Mouse (Mus musculus) spleen, postnatal 36 days (tissue): ENCODE data around the gene Tmem260.
"Not testable (repeated sequence)": the region's sequence is repeated elsewhere in the genome, so short reads cannot be mapped to it uniquely, and the experiment has no call there.

Experiments used
- DNase-seq, 2 experiments: peaks; one replicate each; pipeline ENCODE4 v3.0.0; 2022; ENCODE audit warnings: low spot score in 2 of 2, mixed read lengths in 1 of 2

Tmem260 gene

DNA sequence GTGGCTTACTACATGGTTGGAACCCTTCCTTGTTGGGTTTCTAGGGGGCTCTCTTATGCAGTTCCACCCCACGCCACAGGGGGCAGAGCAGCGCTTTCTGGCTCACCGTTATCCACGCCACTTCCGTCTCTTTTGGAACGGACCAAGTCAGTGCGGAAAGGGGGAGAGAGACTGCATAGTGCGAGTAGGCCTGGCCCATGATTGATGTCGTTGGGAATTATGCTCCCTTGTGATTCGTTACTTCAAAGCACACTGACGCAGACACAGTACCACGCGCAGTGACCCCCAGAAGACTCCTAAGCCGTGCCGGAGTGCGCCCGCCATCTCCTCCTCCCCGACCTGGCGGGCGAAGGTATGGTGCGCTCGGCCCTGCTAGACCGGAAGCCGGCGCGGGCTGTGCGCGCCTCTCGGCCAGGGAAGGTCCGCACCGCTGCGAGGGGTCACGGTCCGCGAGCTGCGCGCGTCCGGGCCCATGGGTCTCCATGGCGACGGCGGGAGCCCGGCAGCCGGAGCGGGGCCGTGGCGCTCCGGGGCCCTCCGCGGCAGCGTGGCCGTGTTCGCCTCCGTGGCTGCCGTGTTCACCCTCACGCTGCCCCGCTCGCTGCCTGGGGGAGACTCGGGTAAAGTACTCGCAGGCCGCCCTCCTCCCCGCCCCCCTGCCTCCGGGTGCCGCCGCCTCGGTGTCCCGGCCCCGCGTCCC, at the start of gene Tmem260:
Gene Tmem260, plus strand, starts transcription at position 141 of the 700 bp plus-strand sequence.
- DNase-seq, result peak; percentile 89 to 90

DNA sequence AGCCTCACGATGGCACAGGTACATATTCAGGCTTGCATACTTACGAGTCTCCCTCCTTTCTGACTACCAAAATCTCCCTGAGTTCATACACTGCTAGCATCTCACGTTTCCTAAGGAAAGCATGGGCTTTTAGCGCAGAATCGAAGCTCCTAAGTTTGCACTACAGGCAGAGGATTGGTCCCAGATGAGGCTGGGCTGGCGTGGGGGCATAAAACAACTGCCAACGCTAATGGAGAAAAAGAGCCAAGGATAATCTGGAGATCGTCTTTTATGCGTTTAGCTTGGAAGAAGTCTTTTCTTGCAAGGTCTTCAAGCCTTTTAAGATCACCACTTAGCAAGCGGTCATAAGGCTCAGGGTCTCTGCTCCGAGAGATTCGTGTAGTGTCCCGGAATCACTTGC, 39.8 kb upstream of the Tmem260 start:
- no peak for DNase-seq

DNA sequence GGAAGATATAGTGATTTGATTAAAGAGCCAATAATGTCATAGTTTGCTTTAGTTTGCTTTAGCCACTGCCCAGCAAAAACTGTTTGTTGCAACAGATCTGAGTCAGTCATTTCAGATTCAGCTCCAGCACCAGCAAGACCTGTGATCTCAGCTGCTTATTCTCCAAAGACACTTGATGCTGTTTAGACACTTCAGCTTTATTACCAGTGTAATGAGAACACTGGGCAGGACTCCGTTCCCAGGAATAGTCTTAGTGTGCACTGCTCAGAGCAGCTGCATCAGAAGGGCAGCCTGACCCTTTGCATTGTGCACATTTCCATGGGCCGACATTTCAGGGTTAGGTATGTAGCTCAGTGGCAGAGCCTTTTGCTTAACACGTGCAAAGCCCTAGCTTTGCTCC, 28.9 kb upstream of the Tmem260 start:
- no peak for DNase-seq

DNA sequence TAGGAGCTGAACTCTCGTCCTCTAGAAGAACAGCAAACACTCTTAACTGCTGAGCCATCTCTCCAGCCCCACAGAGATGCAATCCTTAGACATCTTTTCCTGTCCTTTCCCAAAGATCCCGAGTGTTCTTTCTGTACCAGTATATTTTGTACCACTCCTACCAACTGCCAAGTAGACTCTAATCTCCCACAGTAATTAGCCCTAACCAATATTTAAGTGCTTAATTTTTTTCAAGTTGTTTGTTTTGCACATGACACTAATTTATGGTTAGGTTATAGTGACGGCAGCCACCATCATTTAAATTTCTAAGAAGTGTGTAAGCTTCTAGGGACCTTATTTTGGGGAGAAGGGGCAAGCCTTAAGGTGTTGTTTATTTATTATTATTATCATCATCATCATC, 27.7 kb upstream of the Tmem260 start:
- no peak for DNase-seq

DNA sequence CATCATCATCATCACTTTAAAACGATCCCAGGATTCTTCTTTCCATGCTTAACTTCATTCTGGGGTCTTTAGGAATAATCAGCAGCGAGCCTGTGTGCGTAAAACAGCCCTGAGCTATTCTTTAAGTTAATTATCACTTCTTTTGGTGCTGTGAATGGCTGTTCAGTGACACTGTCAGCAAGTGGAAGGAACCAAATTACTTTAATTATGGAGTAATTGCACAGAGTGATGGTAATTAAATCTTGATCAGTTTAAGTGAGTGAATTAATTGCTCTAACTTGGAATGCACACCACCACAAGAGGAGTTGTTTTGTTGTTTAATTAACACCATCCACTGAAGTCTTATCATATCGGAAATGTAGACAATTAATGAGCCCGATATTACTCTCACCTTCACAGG, 27.3 kb upstream of the Tmem260 start:
- no peak for DNase-seq

DNA sequence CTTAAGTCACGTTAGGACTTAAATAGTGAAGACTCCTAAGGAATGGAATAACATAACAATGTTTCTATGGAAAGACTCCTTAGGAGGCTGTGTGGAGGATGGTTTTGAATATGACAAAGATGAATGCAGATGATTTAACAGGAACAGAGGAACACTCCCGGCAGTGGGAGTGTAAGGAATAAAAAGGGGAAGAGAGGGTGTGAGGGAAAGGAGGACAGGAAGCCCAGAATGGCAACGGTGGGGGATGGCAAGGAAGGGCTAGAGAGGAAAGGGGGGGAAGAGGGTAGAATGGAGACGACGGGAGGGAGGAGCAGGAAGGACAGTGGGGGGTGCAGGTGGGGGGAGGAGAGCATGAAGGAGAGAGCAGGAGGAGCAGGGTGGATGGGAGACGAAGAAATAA, 24.4 kb upstream of the Tmem260 start:
- no peak for DNase-seq

DNA sequence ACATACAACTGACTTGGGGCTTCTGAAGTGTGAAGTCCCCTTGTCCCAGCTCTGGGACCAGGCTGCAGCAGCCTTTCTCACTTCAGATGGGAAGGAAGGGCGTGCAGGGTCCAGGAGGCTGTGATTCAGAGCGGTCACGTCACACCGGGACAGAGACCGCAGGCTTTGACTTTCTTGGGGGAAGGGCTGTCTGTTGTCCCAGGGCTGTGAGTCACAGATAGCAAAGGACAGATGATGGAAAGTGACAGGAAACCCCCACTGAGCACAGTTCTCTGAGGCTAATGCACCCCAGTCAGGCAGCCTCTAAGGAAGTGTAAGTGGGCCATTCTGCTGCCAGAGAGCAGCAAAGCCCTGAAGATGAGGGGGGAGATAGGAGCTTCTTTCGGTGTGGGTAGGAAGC, 23.9 kb upstream of the Tmem260 start:
- DNase-seq, result peak; percentile 3 to 8

DNA sequence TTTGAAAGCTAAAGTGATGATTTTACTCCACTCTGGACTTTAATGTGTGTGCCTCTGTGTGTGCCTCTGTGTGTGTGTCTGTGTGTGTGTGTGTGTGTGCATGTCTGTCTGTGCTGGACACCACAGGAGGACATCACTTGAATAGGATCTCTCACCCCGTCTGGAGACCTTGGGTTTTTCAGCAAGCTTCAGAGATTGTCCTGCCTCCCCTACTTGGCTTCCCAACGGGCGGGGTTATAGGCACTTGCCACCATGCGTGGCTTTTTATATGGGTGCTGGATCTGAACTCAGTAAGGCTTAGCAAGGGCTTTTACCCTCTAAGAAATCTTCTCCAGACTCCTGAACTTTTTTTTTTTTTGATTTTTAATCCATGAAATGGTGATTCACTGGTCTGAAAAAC, 23.5 kb upstream of the Tmem260 start:
- DNase-seq, result no peak

DNA sequence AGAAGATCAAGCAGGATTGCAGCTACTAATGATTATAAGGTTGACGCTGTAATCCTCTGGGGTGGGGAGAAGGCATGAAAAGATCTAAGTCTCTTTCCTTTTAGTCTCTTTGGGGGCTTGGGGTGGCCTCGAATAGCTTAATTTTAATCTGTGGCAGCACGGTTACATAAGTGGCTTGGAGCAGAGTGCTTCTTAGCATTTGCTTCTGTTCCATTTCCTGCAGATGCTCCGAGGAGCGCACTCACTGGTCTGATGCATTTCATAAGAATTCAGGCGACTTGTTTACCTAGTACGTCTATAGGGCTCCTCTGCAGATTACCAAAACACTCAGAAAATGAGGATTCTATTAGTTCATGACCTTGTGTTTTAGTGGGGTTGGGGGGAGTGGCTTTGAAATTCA, 23.0 kb upstream of the Tmem260 start:
- DNase-seq, result no peak

DNA sequence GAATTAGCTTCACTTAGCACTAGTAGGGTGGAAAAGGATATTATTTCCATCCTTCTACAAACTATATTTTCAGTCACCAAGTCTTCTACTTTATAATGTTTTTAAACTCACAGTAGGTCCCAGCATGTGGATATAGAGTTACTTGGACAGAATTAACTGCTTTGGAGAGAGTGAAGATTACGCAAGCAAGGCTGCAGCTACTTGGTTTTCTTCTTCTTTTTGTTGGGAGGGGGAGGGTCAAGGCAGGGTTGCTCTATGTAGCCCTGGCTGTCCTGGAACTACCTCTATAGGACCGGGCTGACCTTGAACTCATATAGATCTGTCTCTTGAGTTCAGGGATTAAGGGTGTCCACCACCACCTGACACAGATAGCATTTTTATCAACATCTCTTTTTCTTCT, 13.9 kb upstream of the Tmem260 start:
- no peak for DNase-seq

DNA sequence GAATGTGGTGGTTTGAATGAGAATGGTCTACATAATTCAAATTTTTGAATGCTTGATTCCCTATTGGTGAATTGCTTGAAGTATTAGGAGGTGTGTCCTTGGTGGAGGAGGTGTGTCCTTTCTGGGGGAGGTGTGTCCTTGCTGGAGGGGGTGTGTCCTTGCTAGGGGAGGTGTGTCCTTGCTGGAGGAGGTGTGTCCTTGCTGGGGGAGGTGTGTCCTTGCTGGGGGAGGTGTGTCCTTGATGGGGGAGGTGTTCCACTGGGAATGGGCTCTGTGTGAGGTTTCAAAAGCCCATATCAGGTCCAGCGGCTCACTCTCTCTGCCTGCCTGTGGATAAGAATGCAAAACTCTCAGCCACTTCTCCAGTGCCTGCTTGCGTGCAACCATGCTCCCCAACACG, 2.1 kb upstream of the Tmem260 start:
- DNase-seq, result no peak

DNA sequence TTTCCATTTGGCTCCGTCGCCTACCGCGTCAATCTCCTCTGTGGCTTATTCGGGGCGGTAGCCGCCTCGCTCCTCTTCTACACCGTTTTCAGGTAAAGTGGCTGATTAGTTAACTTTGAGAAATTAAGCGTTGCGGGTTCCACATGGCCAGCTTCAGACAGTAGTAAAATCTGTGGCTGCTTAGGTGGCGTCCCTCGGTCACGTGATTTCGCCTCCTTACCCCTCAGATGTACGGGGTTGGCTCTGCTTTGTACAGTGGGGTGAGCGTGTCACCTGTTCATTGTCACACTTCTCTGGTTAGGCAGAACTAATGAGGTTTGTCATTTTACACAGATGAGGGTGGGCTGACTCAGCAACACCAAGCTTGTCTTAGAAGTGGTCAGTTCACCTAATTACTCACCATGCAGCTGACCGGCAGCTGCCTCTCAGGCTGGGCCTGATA, 6.1 kb downstream of the Tmem260 start:
- no peak for DNase-seq

DNA sequence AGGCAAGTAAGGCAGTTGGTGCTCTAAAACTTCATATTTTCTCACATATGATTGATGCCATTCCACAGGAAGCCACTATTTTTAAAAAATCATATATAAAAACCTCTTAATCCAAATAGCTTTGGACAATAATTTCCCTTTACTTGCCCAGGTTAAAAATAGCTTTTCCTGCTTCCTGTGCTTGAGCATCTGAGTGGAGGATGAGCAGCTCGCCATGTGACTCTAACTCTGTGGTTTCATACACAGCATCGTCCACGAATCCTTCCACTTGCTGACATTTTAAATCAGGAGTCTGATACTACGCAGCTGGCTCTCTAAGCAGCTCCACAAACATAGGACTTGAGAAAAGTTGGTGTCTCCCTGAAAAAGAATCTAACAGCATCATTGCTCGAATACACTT, 7.5 kb downstream of the Tmem260 start:
- DNase-seq, result no peak

DNA sequence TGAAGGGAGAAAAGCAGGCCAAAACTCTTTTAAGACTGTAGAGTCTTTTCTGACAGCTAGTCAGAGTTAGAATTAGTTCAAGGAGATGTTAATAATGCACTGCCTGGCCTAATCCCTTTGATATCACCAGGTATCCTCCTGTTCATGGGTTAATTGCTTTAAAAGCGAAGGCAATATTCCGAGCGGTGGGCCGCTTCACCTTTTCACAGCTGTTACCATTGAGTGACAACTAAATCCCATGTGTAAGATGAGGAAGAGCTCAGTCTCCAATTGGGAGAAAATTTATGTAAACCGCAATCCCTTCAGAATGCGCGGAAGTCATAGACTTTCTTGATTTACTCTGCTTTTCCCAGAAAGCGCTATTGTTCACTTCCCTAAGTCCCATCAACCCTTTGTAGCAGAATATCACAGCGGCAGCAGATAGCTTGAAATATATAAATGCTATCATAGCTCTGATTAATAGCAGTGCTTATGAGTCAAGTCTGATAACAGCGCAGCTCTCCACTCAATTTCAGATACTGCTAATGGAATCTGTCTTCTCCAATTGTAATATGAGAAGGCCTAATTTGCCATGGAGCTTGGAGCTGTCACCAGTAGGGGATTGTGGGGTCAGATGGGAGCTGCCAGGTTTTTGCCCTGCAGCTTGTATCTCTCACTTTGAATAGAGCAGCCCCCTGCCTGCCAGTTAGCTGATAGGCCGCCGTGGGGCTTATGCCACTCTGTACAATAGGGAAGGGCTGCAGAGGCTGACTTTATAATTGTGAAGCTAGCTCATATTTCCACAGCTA, 10.6 kb downstream of the Tmem260 start:
- DNase-seq, result no peak

DNA sequence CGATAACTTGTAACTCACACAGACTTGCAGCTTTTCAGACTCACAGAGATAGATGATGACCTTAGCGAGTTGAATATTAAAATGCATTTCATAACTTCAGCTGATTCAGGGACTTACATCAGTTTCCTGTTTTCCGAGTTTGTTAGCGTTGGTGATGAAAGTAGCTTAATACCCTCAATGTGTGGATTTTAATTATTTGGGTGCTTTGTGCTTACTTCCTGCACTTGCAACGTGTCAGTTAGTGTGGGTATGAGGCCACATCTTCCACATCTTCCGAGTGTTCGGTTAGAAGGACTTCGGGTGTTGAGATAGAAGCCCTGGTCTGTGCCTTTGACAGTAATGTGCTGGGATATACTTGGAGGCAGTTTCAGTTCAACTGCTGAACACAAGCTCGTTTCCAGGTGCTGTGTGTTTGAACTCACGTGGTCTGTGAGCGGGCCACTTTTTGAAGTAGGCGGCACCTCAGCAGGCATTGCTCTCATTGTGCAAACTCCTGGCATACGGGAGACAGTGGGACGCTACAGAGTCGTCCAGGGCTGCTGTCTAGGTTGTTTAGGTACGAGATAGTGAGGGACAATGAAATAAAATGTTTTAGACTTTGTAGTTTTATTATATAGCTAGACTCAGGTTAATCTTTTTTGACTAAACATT, 11.5 kb downstream of the Tmem260 start:
- no peak for DNase-seq

DNA sequence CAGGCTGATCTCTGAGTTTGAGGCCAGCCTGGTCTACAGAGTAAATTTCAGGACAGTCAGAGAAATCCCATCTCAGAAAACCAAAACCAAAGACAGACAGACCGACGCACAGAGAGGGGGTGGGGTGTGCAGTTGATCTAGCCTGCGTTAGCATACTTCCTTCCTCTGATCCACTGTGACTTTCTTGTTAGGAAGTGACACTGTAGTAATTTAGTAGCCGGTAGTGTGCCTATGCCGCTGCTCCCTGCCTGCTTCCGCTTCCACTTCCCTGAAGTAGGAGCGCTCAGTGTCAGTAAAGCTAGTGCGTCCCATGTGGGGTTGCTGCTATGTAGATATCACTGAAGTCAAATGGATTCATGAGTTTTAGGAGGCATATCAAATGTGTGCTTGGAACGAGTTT, 13.0 kb downstream of the Tmem260 start:
- DNase-seq, result no peak

DNA sequence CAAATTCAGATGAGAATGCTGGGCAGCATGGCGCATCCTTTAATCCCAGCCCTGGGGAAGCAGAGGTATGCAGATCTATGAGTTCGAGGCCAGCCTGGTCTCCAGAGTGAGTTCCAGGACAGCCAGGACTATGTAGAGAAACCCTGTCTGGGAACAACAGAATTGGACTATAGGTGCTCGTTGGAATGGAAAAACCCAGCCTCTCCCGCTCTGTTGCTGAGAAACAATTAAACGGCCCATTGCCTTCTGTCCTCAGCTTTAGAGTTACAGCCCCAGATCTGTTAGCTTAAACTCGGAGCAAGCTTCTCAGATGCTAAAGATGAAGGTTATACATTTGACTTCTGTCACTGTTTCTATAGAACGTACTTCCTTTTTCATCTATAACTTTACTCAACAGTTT, 22.4 kb downstream of the Tmem260 start:
- DNase-seq, result no peak

DNA sequence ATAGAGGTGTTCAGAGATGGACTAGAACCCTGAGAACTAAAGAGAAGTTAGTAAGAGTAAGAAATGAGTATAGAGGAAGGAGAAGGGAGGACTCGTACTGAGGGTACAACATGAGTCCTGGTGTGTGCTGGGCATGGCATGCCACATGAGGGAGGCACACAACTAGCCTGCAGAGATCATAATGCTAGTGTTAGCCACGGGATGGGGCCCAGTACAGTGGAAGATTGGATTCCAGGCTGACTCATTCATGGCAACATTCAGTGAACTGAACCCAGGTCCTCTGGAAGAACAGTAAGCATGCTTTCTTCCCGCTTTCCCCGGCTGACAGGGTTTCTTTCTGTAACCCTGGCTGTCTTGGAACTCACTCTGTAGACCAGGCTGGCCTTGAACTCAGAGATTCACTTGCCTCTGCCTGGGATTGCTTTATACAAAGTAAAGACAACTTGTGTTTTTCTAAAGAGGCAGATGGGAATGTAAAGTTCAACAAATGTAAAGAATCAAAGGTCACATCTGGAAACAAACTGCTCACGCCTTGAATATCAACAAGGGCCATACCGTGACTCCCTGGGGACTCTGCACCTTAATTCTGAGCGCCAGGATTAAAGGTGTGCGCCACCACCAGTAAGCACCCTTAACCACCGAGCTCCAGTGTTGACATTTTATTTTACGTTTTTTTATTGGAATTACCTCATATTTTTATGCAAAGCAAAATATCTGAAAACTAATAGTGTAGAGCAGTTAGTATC, 25.0 kb downstream of the Tmem260 start:
- no peak for DNase-seq

DNA sequence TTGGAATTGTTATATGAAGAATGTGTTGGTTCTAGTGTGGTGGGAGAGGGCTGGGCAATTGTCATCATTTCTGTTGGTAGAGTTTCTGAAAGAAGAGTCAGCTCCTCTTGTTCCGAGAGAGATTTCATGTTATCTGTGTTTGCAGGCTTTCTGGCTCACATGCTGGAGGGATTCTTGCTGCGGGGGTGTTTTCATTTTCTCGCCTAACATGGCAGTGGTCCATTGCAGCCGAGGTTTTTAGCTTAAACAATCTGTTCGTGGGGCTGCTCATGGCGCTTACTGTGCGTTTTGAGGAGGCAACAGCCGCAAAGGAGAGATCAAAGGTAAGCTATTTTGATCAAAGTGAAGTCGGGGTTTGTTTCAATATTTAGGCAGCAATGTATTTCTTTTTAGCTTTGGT, 26.3 kb downstream of the Tmem260 start:
- no peak for DNase-seq

DNA sequence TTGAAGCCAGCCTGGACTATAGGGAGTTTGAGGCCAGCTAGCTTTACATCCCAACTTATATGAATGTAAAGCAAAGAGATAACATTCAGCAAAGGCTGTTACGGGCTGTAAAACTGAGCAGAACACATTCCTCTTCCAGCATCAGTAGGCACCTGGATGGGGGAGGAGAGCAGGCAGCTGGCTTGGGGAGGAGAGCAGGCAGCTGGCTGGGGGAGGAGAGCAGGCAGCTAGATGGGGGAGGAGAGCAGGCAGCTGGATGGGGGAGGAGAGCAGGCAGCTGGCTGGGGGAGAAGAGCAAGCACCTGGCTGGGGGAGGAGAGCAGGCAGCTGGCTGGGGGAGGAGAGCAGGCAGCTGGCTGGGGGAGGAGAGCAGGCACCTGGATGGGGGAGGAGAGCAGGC, 29.4 kb downstream of the Tmem260 start:
- no peak for DNase-seq

DNA sequence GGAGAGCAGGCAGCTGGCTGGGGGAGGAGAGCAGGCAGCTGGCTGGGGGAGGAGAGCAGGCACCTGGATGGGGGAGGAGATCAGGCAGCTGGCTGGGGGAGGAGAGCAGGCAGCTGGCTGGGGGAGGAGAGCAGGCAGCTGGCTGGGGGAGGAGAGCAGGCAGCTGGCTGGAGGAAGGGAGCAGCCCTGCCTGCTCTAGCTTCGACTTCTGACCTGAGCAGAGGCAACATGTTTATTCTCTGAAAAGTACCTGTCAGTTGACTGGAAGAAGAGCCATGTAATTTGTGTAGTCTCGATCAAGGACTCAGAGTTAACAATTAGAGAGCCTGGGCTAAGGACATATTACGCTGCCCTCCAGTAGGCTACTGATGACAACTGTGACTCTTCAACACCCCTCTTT, 29.9 kb downstream of the Tmem260 start:
- DNase-seq, result not testable (repeated sequence)

DNA sequence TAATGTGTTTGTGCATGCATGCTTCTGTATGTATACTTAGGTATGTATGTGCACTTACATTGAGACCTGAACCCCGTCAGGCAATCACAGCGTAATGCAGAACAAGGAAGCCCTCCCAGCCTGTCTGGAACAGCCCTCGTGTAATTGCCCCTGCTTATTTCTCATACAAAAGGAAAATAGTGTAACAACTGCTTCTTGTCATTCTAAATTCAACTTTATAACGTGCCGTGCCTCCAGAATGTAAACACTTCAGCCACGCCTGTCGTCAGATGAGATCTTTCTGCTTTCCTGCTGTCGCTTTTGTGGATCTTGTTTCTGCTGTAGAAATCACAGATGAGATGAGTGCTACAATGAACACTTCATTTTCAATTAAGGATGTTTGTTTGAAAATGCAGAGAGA, 30.4 kb downstream of the Tmem260 start:
- DNase-seq, result no peak
